1 mouse cellular context compared by ENCODE assay signal in genomic region chr16:32610460-32611255, GRCm38 (mm10).
TF ChIP-seq lines count a peak whose summit lies in the region.

No protein-coding gene starts in this region.

TF ChIP-seq in MEL, 35 proteins besides CTCF, POLR2A, EP300 and RAD21 (continued from another document):
- TF ChIP-seq ETS1 (IDR thresholded peaks at IDR 0.05; ENCODE audit: low read depth, low read length) (no peak), MXI1 (IDR thresholded peaks at IDR 0.05; ENCODE audit: low read depth, low read length) (no peak; the same call in 1 of the 2 replicates), SIN3A (IDR thresholded peaks at IDR 0.05; ENCODE audit: low read length) (no peak; the same call in 1 of the 2 replicates), KAT2A (conservative IDR thresholded peaks at IDR 0.05; ENCODE audit: low read depth, low read length) (no peak), MYB (IDR thresholded peaks at IDR 0.05; ENCODE audit: low read depth, low read length) (no peak)
